Mouse (Mus musculus): ENCODE data around the gene Lypla2.

GRCm38 (mm10) chr4:135948142-135948541 lies 24.3 kb downstream of the Lypla2 start:
- TF ChIP-seq USF2 (conservative IDR thresholded peaks at IDR 0.05; ENCODE audit: low read depth, low read length): no peak
- TF ChIP-seq POLR2A (IDR thresholded peaks at IDR 0.05; ENCODE audit: low read depth, low read length): no peak
- no peak for TF ChIP-seq ELF1 (IDR thresholded peaks at IDR 0.05; ENCODE audit: low read depth, low read length)
- TF ChIP-seq CTCF (conservative IDR thresholded peaks at IDR 0.05 in 1 of 2, IDR thresholded peaks at IDR 0.05 in 1 of 2; ENCODE audit: low read depth in 2 of 2, low read length in 2 of 2): no peak
- TF ChIP-seq TCF12 (IDR thresholded peaks at IDR 0.05; ENCODE audit: low read depth, low read length): no peak
- TF ChIP-seq ZMIZ1 (IDR thresholded peaks at IDR 0.05; ENCODE audit: low read depth, low read length): no peak
